Mouse (Mus musculus): ENCODE results near the gene Esrp2. TPM values are rescaled to one million over a fixed set of nuclear protein-coding genes. Genes with fewer than 3 reads are reported as not detected.

The Esrp2 gene
- polyA plus RNA-seq, 1 experiment from 2014 or later: 9.1 TPM

- Histone ChIP-seq H3K9me3 (ENCODE audit: control insufficient read depth, low read length) (no peaks in the 10 kb centered on the region), H3K9ac (ENCODE audit: low read depth, low read length) (no peak overlapping the region), H3K27me3 (ENCODE audit: control insufficient read depth, insufficient read depth, low read length) (peaks cover 18% of the 10 kb centered on the region), H3K27ac (ENCODE audit: low read depth, low read length) (no peak overlapping the region), H3K4me1 (ENCODE audit: control insufficient read depth, insufficient read depth, low read length) (peaks cover 11% of the 10 kb centered on the region; the same call in 1 of the 2 replicates), H3K4me3 (ENCODE audit: low read length) (no peak overlapping the region), H3K36me3 (ENCODE audit: control insufficient read depth, insufficient read depth, low read length) (peaks cover 45% of the 10 kb centered on the region), H3K4me2 (replicated peaks; ENCODE audit: low read depth, low read length) (no peak overlapping the region)
- no peak for ATAC-seq (ENCODE audit: low FRiP score, low TSS enrichment)
- WGBS: 87% methylated on average over 7 of the region's 7 CpGs
These were observed 5.1 kb downstream of the Esrp2 start for GRCm38 (mm10) chr8:106131488-106132222.

GRCm38 (mm10) chr8:106131021-106131420 lies 5.8 kb downstream of the Esrp2 start:
- H3K27ac ChIP-seq (ENCODE audit: low read depth, low read length): no peak overlapping the region
- ATAC-seq (ENCODE audit: low FRiP score, low TSS enrichment): no peak
- peaks cover 45% of the 10 kb centered on the region for H3K36me3 ChIP-seq (ENCODE audit: control insufficient read depth, insufficient read depth, low read length)
- no peaks in the 10 kb centered on the region for H3K9me3 ChIP-seq (ENCODE audit: control insufficient read depth, low read length)
- H3K9ac ChIP-seq (ENCODE audit: low read depth, low read length): no peak overlapping the region
- H3K4me2 ChIP-seq (replicated peaks; ENCODE audit: low read depth, low read length): no peak overlapping the region
- WGBS: 87% methylated on average over 4 of the region's 4 CpGs
- H3K4me1 ChIP-seq (ENCODE audit: control insufficient read depth, insufficient read depth, low read length): peaks cover 5% of the 10 kb centered on the region; the same call in 1 of the 2 replicates
- no peak overlapping the region for H3K4me3 ChIP-seq (ENCODE audit: low read length)
- peaks cover 12% of the 10 kb centered on the region for H3K27me3 ChIP-seq (ENCODE audit: control insufficient read depth, insufficient read depth, low read length)

DNA sequence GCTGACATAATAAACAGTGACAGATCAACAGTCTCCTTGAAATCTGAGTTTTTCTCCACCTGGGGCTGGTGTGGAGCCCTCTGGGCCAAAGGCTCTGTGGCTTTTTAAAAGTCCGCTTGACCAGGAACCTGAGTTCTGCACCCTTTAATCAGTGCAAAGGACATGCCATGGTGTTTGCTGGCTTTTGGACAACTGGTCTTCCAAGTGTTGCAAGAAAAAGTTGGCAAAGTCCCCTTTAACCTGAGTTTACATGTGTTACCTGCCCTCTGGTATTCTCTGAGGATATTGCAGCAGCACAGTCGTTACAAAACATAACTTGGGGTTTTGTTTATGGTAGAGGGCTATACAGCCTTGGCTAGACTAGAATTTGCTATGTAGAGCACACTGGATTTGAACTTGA lies 6.3 kb downstream of the Esrp2 start:
- no peak overlapping the region for H3K4me2 ChIP-seq (replicated peaks; ENCODE audit: low read depth, low read length)
- WGBS: 82% methylated on average over 2 of the region's 2 CpGs
- H3K9me3 ChIP-seq (ENCODE audit: control insufficient read depth, low read length): no peaks in the 10 kb centered on the region
- H3K27me3 ChIP-seq (ENCODE audit: control insufficient read depth, insufficient read depth, low read length): peaks cover 7% of the 10 kb centered on the region
- ATAC-seq (ENCODE audit: low FRiP score, low TSS enrichment): no peak
- H3K36me3 ChIP-seq (ENCODE audit: control insufficient read depth, insufficient read depth, low read length): peaks cover 48% of the 10 kb centered on the region
- H3K27ac ChIP-seq (ENCODE audit: low read depth, low read length): no peak overlapping the region
- H3K4me1 ChIP-seq (ENCODE audit: control insufficient read depth, insufficient read depth, low read length): no peaks in the 10 kb centered on the region; the same call in 1 of the 2 replicates
- no peak overlapping the region for H3K4me3 ChIP-seq (ENCODE audit: low read length)
- H3K9ac ChIP-seq (ENCODE audit: low read depth, low read length): no peak overlapping the region

- H3K9me3 ChIP-seq (ENCODE audit: control insufficient read depth, low read length): no peaks in the 10 kb centered on the region
- H3K36me3 ChIP-seq (ENCODE audit: control insufficient read depth, insufficient read depth, low read length): peaks cover 48% of the 10 kb centered on the region
- 86% methylated on average over 2 of the region's 2 CpGs for WGBS
- H3K9ac ChIP-seq (ENCODE audit: low read depth, low read length): no peak overlapping the region
- ATAC-seq (ENCODE audit: low FRiP score, low TSS enrichment): no peak
- H3K4me1 ChIP-seq (ENCODE audit: control insufficient read depth, insufficient read depth, low read length): no peaks in the 10 kb centered on the region
- H3K4me2 ChIP-seq (replicated peaks; ENCODE audit: low read depth, low read length): no peak overlapping the region
- peaks cover 2% of the 10 kb centered on the region for H3K27me3 ChIP-seq (ENCODE audit: control insufficient read depth, insufficient read depth, low read length)
- H3K4me3 ChIP-seq (ENCODE audit: low read length): no peak overlapping the region
- H3K27ac ChIP-seq (ENCODE audit: low read depth, low read length): no peak overlapping the region
These were observed 6.8 kb downstream of the Esrp2 start for GRCm38 (mm10) chr8:106129997-106130396.

GRCm38 (mm10) chr8:106129232-106129930 lies 7.4 kb downstream of the Esrp2 start:
- ATAC-seq (ENCODE audit: low FRiP score, low TSS enrichment): no peak
- Histone ChIP-seq H3K9me3 (ENCODE audit: control insufficient read depth, low read length) (no peaks in the 10 kb centered on the region), H3K27ac (ENCODE audit: low read depth, low read length) (no peak overlapping the region), H3K36me3 (ENCODE audit: control insufficient read depth, insufficient read depth, low read length) (peaks cover 48% of the 10 kb centered on the region), H3K4me1 (ENCODE audit: control insufficient read depth, insufficient read depth, low read length) (no peaks in the 10 kb centered on the region), H3K27me3 (ENCODE audit: control insufficient read depth, insufficient read depth, low read length) (no peaks in the 10 kb centered on the region; the same call in 1 of the 2 replicates), H3K4me2 (replicated peaks; ENCODE audit: low read depth, low read length) (no peak overlapping the region), H3K4me3 (ENCODE audit: low read length) (no peak overlapping the region), H3K9ac (ENCODE audit: low read depth, low read length) (no peak overlapping the region)

DNA sequence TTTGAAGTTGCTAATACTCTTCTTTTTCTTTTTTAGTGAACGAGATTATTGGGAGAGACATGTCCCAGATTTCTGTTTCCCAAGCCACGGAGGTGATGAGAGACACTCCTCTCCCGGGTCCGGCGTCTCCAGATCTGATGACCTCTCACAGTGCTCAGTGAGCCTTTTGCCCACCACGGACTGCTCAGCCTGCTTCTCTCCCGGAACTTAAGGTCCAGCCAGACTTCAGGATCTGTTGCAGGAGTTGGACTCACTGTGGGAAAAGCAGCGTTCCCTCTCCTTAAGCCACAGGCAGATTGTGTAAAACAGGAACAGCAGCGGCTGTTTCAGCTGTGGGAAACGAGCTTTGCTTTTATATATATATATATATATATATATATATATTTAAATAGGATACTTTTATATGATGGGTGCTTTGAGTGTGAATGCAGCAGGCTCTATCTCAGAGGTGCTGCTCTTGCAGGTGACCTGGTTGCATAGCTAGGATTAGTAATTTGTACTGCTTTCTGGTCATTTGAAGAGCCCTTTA lies 8.8 kb downstream of the Esrp2 start:
- Histone ChIP-seq H3K4me2 (replicated peaks; ENCODE audit: low read depth, low read length) (no peak overlapping the region), H3K27me3 (ENCODE audit: control insufficient read depth, insufficient read depth, low read length) (no peaks in the 10 kb centered on the region), H3K36me3 (ENCODE audit: control insufficient read depth, insufficient read depth, low read length) (peaks cover 51% of the 10 kb centered on the region), H3K9ac (ENCODE audit: low read depth, low read length) (no peak overlapping the region), H3K4me1 (ENCODE audit: control insufficient read depth, insufficient read depth, low read length) (no peaks in the 10 kb centered on the region), H3K9me3 (ENCODE audit: control insufficient read depth, low read length) (no peaks in the 10 kb centered on the region), H3K4me3 (ENCODE audit: low read length) (no peak overlapping the region), H3K27ac (ENCODE audit: low read depth, low read length) (no peak overlapping the region)
- ATAC-seq (ENCODE audit: low FRiP score, low TSS enrichment): no peak
- WGBS: 94% methylated on average over 10 of the region's 10 CpGs

- Histone ChIP-seq H3K4me1 (ENCODE audit: control insufficient read depth, insufficient read depth, low read length) (no peaks in the 10 kb centered on the region), H3K27ac (ENCODE audit: low read depth, low read length) (no peak overlapping the region), H3K9me3 (ENCODE audit: control insufficient read depth, low read length) (no peaks in the 10 kb centered on the region), H3K4me3 (ENCODE audit: low read length) (no peak overlapping the region), H3K36me3 (ENCODE audit: control insufficient read depth, insufficient read depth, low read length) (peaks cover 46% of the 10 kb centered on the region), H3K9ac (ENCODE audit: low read depth, low read length) (no peak overlapping the region), H3K27me3 (ENCODE audit: control insufficient read depth, insufficient read depth, low read length) (no peaks in the 10 kb centered on the region), H3K4me2 (replicated peaks; ENCODE audit: low read depth, low read length) (no peak overlapping the region)
- no peak for ATAC-seq (ENCODE audit: low FRiP score, low TSS enrichment)
- WGBS: 75% methylated on average over 3 of the region's 3 CpGs
These were observed 9.7 kb downstream of the Esrp2 start for GRCm38 (mm10) chr8:106127054-106127453.

DNA sequence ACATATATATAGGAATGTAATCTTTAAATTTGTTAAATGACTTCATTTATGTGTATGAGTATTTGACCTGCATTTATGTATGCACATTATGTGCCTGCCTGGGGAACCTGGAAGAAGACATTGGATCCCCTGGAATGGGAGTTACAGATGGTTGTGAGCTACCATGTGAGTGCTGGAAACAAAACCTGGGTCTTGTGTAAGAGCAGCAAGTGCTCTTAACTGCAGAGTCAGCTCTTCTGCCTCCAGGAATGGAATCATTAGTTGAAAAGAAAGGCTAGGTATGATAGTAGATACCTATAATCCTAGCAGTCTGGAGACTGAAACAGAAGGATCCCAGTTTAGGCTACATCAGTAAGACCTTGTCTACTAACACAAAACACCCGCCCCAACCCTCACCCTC lies 10.7 kb downstream of the Esrp2 start:
- H3K36me3 ChIP-seq (ENCODE audit: control insufficient read depth, insufficient read depth, low read length): peaks cover 36% of the 10 kb centered on the region
- H3K9ac ChIP-seq (ENCODE audit: low read depth, low read length): no peak overlapping the region
- no peaks in the 10 kb centered on the region for H3K27me3 ChIP-seq (ENCODE audit: control insufficient read depth, insufficient read depth, low read length)
- H3K4me1 ChIP-seq (ENCODE audit: control insufficient read depth, insufficient read depth, low read length): no peaks in the 10 kb centered on the region
- 95% methylated on average over 1 of the region's 1 CpGs for WGBS
- ATAC-seq (ENCODE audit: low FRiP score, low TSS enrichment): no peak
- no peaks in the 10 kb centered on the region for H3K9me3 ChIP-seq (ENCODE audit: control insufficient read depth, low read length)
- H3K4me2 ChIP-seq (replicated peaks; ENCODE audit: low read depth, low read length): no peak overlapping the region
- H3K27ac ChIP-seq (ENCODE audit: low read depth, low read length): no peak overlapping the region
- H3K4me3 ChIP-seq (ENCODE audit: low read length): no peak overlapping the region

- Histone ChIP-seq H3K4me2 (replicated peaks; ENCODE audit: low read depth, low read length) (no peak overlapping the region), H3K4me3 (ENCODE audit: low read length) (no peak overlapping the region), H3K27me3 (ENCODE audit: control insufficient read depth, insufficient read depth, low read length) (no peaks in the 10 kb centered on the region), H3K27ac (ENCODE audit: low read depth, low read length) (no peak overlapping the region), H3K36me3 (ENCODE audit: control insufficient read depth, insufficient read depth, low read length) (peaks cover 34% of the 10 kb centered on the region), H3K9me3 (ENCODE audit: control insufficient read depth, low read length) (no peaks in the 10 kb centered on the region), H3K4me1 (ENCODE audit: control insufficient read depth, insufficient read depth, low read length) (no peaks in the 10 kb centered on the region), H3K9ac (ENCODE audit: low read depth, low read length) (no peak overlapping the region)
- no peak for ATAC-seq (ENCODE audit: low FRiP score, low TSS enrichment)
- WGBS: 88% methylated on average over 3 of the region's 3 CpGs
These were observed 13.3 kb downstream of the Esrp2 start for GRCm38 (mm10) chr8:106123443-106123842.
